Mouse (Mus musculus) lung, postnatal 0 days (tissue): Measurements from ENCODE around the gene Taf6. TPM values are rescaled to one million over a fixed set of nuclear protein-coding genes. Genes with fewer than 3 reads are reported as not detected.

Source experiments
- ATAC-seq: fragments of 200-750 bp; cut with Nextera tagmentation; 2 replicates; pipeline ENCODE4 v1.8.0; 2017; ENCODE audit warnings: moderate library complexity
- DNase-seq: peaks from one replicate; pipeline ENCODE4 v3.0.0-alpha.2; 2016; ENCODE audit warnings: low spot score
- H3K27ac ChIP-seq: fragments of 300-500 bp; sonication (generic); 2 replicates; pipeline ENCODE4 v1.5.1; 2014; ENCODE audit warnings: antibody characterized with exemption, mild to moderate bottlenecking, low read length, mixed read lengths
- H3K27me3 ChIP-seq: fragments of 300-500 bp; sonication (generic); replicated peaks from 2 replicates; pipeline ENCODE4 v1.6.1; 2014; ENCODE audit warnings: low read length, mixed read lengths; ENCODE audit not compliant: insufficient read depth
- H3K36me3 ChIP-seq: fragments of 300-500 bp; sonication (generic); 2 replicates; pipeline ENCODE4 v1.6.1; 2014; ENCODE audit warnings: low read length, mixed read lengths; ENCODE audit not compliant: insufficient read depth
- H3K4me1 ChIP-seq: fragments of 300-500 bp; sonication (generic); 2 replicates; pipeline ENCODE4 v1.6.1; 2014; ENCODE audit warnings: antibody characterized with exemption, low read depth, low read length, mixed read lengths; ENCODE audit not compliant: insufficient read depth
- H3K4me2 ChIP-seq: fragments of 300-500 bp; sonication (generic); replicated peaks from 2 replicates; pipeline ENCODE4 v1.6.1; 2014; ENCODE audit warnings: low read depth, mild to moderate bottlenecking, low read length, moderate library complexity, mixed read lengths
- H3K4me3 ChIP-seq: fragments of 300-500 bp; sonication (generic); 2 replicates; pipeline ENCODE4 v1.5.1; 2014; ENCODE audit warnings: low read depth, low read length
- H3K9ac ChIP-seq: fragments of 300-500 bp; sonication (generic); replicated peaks from 2 replicates; pipeline ENCODE4 v1.6.1; 2014; ENCODE audit warnings: low read depth, mild to moderate bottlenecking
- H3K9me3 ChIP-seq: fragments of 300-500 bp; sonication (generic); 2 replicates; pipeline ENCODE4 v1.6.1; 2016; ENCODE audit warnings: low read length, mixed read lengths
- CTCF ChIP-seq: IDR thresholded peaks from 2 replicates; pipeline ENCODE4 v1.5.1; 2016; ENCODE audit warnings: antibody characterized with exemption, mild to moderate bottlenecking
- EP300 ChIP-seq: IDR thresholded peaks from 2 replicates; pipeline ENCODE4 v1.6.1; 2016; ENCODE audit warnings: antibody characterized with exemption, mild to moderate bottlenecking, control low read depth
- WGBS: fragments of 180-500 bp; shearing (Covaris S2); extraction: QIAGEN DNeasy Blood & Tissue Kit; methylation state at CpG from one replicate; pipeline ENCODE4 v1.1.7; 2014; 5-methylcytosine and 5-hydroxymethylcytosine counted together
- polyA plus RNA-seq: library from polyadenylated mRNA; unstranded; fragments of >200 nt; fragmentation: Nextera tagmentation; extraction: Ambion mirVana; gene quantifications from 2 replicates; pipeline ENCODE4 v1.2.1, GENCODE M21; 2015

The Taf6 gene
- polyA plus RNA-seq: 37.5 and 41.1 TPM in 2 replicates

- DNase-seq (peak; percentile 92), ATAC-seq (peak; percentile 93)
- Histone ChIP-seq H3K4me1 (peaks cover 5% of the 10 kb centered on the region; the same call in 1 of the 2 replicates), H3K27me3 (no peaks in the 10 kb centered on the region), H3K4me3 (peak within 1 kb of the TSS; percentile 79), H3K9ac (peak within 1 kb of the TSS; percentile 32), H3K4me2 (peak within 1 kb of the TSS; percentile 52), H3K36me3 (peaks cover 9% of the 10 kb centered on the region; the same call in 1 of the 2 replicates), H3K9me3 (no peaks in the 10 kb centered on the region), H3K27ac (peak within 1 kb of the TSS; percentile 34; the same call in 1 of the 2 replicates)
- TF ChIP-seq CTCF (no peak), EP300 (peak; percentile 100)
- 2% methylated on average over 31 of the region's 31 CpGs for WGBS
Observed at GRCm38 (mm10) chr5:138186950-138187638, at the start of gene Taf6, which contains the start of gene Cnpy4. Gene Taf6 (minus strand): TSS chr5:138187451. Gene Cnpy4 (plus strand): TSS chr5:138187485.

- Histone ChIP-seq H3K9me3 (no peaks in the 10 kb centered on the region), H3K27me3 (no peaks in the 10 kb centered on the region), H3K4me3 (no peak overlapping the region), H3K4me2 (no peak overlapping the region), H3K36me3 (no peaks in the 10 kb centered on the region), H3K9ac (no peak overlapping the region), H3K4me1 (no peaks in the 10 kb centered on the region), H3K27ac (no peak overlapping the region)
- no peak for TF ChIP-seq EP300
- no peak for TF ChIP-seq CTCF
- DNase-seq (no peak), ATAC-seq (no peak)
Observed at GRCm38 (mm10) chr5:138234224-138234623, 47.0 kb upstream of the Taf6 start.

- DNase-seq (no peak), ATAC-seq (no peak)
- no peak overlapping the region for H3K27ac ChIP-seq
- H3K4me1 ChIP-seq: no peaks in the 10 kb centered on the region
- 74% methylated on average over 2 of the region's 2 CpGs for WGBS
- no peaks in the 10 kb centered on the region for H3K9me3 ChIP-seq
- H3K4me2 ChIP-seq: no peak overlapping the region
- no peaks in the 10 kb centered on the region for H3K27me3 ChIP-seq
- H3K4me3 ChIP-seq: no peak overlapping the region
- H3K9ac ChIP-seq: no peak overlapping the region
- TF ChIP-seq CTCF: no peak
- H3K36me3 ChIP-seq: no peaks in the 10 kb centered on the region
Observed at GRCm38 (mm10) chr5:138233778-138234177, 46.5 kb upstream of the Taf6 start.

- Histone ChIP-seq H3K27me3 (no peaks in the 10 kb centered on the region), H3K4me2 (no peak overlapping the region), H3K9ac (no peak overlapping the region), H3K4me1 (no peaks in the 10 kb centered on the region), H3K27ac (no peak overlapping the region), H3K9me3 (no peaks in the 10 kb centered on the region), H3K4me3 (no peak overlapping the region), H3K36me3 (no peaks in the 10 kb centered on the region)
- WGBS: 84% methylated on average over 3 of the region's 3 CpGs
- TF ChIP-seq CTCF (no peak), EP300 (no peak)
- no peak for DNase-seq
- ATAC-seq: no peak
Observed at GRCm38 (mm10) chr5:138229511-138229910, 42.3 kb upstream of the Taf6 start.

DNA sequence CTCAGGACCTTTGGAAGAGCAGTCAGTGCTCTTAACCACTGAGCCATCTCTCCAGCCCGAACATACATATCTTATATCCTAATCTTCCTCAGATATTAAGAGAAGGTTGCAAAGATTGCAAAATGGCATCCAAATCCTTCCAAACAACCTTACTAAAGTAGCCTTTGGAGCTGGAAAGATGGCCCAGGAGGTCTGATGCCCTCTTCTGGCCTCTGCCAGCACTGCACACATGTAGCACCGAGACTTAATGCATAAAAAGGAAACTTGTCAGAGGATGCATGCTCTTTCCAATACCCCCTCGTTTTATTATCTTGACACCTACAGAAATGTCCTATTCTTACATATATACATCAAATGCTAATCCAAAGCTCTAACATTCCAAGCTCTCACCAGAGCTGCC, 40.8 kb upstream of the Taf6 start:
- Histone ChIP-seq H3K4me1 (no peaks in the 10 kb centered on the region), H3K27ac (no peak overlapping the region), H3K9ac (no peak overlapping the region), H3K36me3 (no peaks in the 10 kb centered on the region), H3K27me3 (no peaks in the 10 kb centered on the region), H3K4me2 (no peak overlapping the region), H3K9me3 (no peaks in the 10 kb centered on the region), H3K4me3 (no peak overlapping the region)
- DNase-seq: peak; percentile 11
- TF ChIP-seq EP300: no peak
- peak; percentile 59 for TF ChIP-seq CTCF
- ATAC-seq: no peak
- WGBS: 48% methylated on average over 3 of the region's 3 CpGs

DNA sequence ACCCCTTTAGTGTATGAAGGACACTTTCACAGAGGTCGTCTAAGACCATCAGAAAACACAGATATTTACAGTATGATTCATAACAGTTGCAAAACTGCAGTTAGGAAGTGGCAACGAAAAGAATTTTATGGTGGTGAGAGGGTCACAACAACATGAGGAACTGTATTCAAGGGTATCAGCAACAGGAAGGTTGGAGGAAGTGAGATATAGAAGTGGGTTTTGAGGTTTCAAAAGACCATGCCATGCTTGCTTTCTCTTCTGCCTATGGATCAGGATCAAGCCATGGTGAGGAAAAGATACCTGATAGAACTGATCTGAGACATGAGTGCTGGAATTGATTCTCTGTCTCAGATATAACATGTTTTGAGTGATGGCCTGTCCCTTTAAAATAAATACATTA, 40.1 kb upstream of the Taf6 start:
- Histone ChIP-seq H3K9me3 (no peaks in the 10 kb centered on the region), H3K4me3 (no peak overlapping the region), H3K36me3 (no peaks in the 10 kb centered on the region), H3K9ac (no peak overlapping the region), H3K4me2 (no peak overlapping the region), H3K27me3 (no peaks in the 10 kb centered on the region), H3K27ac (no peak overlapping the region), H3K4me1 (no peaks in the 10 kb centered on the region)
- DNase-seq (no peak), ATAC-seq (no peak)
- TF ChIP-seq CTCF: no peak
- TF ChIP-seq EP300: no peak
- 50% methylated on average over 2 of the region's 2 CpGs for WGBS

GRCm38 (mm10) chr5:138226491-138226890, 39.2 kb upstream of the Taf6 start:
- Histone ChIP-seq H3K9me3 (no peaks in the 10 kb centered on the region), H3K27me3 (no peaks in the 10 kb centered on the region), H3K4me3 (no peak overlapping the region), H3K4me1 (no peaks in the 10 kb centered on the region), H3K4me2 (no peak overlapping the region), H3K9ac (no peak overlapping the region), H3K36me3 (no peaks in the 10 kb centered on the region), H3K27ac (no peak overlapping the region)
- ATAC-seq: no peak
- no peak for DNase-seq
- 73% methylated on average over 4 of the region's 4 CpGs for WGBS
- TF ChIP-seq EP300 (no peak), CTCF (no peak)
